Comparison of ENCODE assay signal across 8 mouse cellular contexts in the genomic region with DNA sequence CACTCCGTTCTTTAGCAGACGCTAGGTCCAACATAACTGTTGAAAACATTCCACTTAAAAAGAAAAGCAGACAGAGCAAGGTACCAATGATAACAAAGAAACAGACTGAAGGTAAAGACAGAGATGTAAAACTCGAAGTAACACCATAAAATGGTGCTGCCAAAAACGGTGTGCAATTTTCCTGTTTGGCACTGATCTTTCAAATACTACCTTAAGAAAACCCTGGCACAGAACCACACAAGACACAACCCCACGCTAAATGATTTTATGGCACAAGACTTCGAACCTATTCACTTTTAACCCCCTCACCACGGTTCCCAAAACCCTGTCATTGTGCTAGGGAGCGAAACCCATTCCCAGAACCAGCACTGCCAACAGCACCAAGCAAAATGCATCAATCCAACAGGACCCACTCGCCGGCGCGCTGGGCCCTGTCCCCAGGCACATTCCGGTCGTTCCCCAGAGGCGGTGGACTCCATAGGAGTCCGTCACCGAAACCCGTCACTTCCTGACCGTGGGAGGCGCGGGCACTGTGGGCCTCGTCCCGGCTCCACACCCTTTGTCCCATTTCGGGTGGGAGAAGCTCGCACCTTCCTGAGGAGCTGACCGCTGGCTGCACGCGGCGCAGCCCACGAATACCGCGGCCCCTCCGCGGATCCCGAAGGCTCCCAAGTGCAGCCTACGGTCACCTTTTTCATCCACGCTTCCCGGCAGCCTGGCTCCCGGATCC. TPM values are rescaled to one million over a fixed set of nuclear protein-coding genes. Genes with fewer than 3 reads are reported as not detected.
DNase-seq lines count a peak whose midpoint lies in the region; ATAC-seq and TF ChIP-seq lines count a peak whose summit lies in the region.

No protein-coding gene starts in this region.

- H3K4me1 ChIP-seq in E14TG2a.4 (replicated peaks; ENCODE audit: low read depth, low read length): peaks cover 49% of the 10 kb centered on the region
- H3K4me1 ChIP-seq in heart, embryonic 12.5 days (replicated peaks): peaks cover 11% of the 10 kb centered on the region
- H3K4me1 ChIP-seq in lung, adult 2 months (ENCODE audit: control insufficient read depth, insufficient read depth, low read length): peaks cover 2% of the 10 kb centered on the region; the same call in 1 of the 2 replicates

- H3K9me3 ChIP-seq in E14TG2a.4 (ENCODE audit: low read length): no peaks in the 10 kb centered on the region
- no peaks in the 10 kb centered on the region for H3K9me3 ChIP-seq in heart, embryonic 12.5 days (replicated peaks)

- H3K9ac ChIP-seq in heart, embryonic 12.5 days: peak overlapping the region; percentile 96

- peak; percentile 48 for DNase-seq in adrenal gland, adult 8-10 months
- peak; percentile 67 for DNase-seq in kidney, postnatal 10 days
- DNase-seq in lung, adult 2 months: no peak
- peak; percentile 61 for DNase-seq in retina, postnatal 1 day

- peaks cover 46% of the 10 kb centered on the region for H3K36me3 ChIP-seq in E14TG2a.4 (ENCODE audit: insufficient read depth, low read length)
- H3K36me3 ChIP-seq in heart, embryonic 12.5 days: peaks cover 25% of the 10 kb centered on the region

- peak overlapping the region; percentile 98 for H3K4me2 ChIP-seq in heart, embryonic 12.5 days

- ATAC-seq in erythroblast, adult 5-6 weeks (replicated peaks; ENCODE audit: low FRiP score, poor library complexity, severe bottlenecking): 0 out of 2 replicates have a peak, but pooled peaks have one; percentile 8
- 0 out of 2 replicates have a peak, but pooled peaks have one; percentile 7 for ATAC-seq in heart, embryonic 12.5 days (ENCODE audit: insufficient number of reproducible peaks, low FRiP score)
- ATAC-seq in inflammation-experienced regulatory T-cells, adult 6 months: no peak

- H3K27ac ChIP-seq in heart, embryonic 12.5 days (ENCODE audit: poor library complexity, severe bottlenecking): peak overlapping the region; percentile 90

- 0 out of 2 replicates have a peak, but pooled peaks have one; percentile 25 for TF ChIP-seq POLR2A in lung, adult 2 months (IDR thresholded peaks at IDR 0.05; ENCODE audit: borderline replicate concordance, extremely low read depth, low read depth, low read length)

- under 1% methylated on average over 39 of the region's 39 CpGs for WGBS in heart, embryonic 12.5 days
- under 1% methylated on average over 39 of the region's 39 CpGs for whole genome bisulfite sequencing in lung, adult 2 months

- no peaks in the 10 kb centered on the region for H3K27me3 ChIP-seq in E14TG2a.4 (ENCODE audit: insufficient read depth, low read length)
- H3K27me3 ChIP-seq in heart, embryonic 12.5 days (replicated peaks): no peaks in the 10 kb centered on the region

- H3K4me3 ChIP-seq in E14TG2a.4 (replicated peaks; ENCODE audit: low read length): peak overlapping the region; percentile 99
- H3K4me3 ChIP-seq in heart, embryonic 12.5 days: peak overlapping the region; percentile 98
- H3K4me3 ChIP-seq in lung, adult 2 months (replicated peaks; ENCODE audit: extremely low read depth, low read depth, low read length): peak overlapping the region; percentile 88

- no peak for TF ChIP-seq CTCF in E14TG2a.4 (conservative IDR thresholded peaks at IDR 0.05; ENCODE audit: low read length)
- no peak for TF ChIP-seq CTCF in lung, adult 2 months (IDR thresholded peaks at IDR 0.05; ENCODE audit: insufficient read depth, low read length)

RNA-seq across cellular contexts. Expression of a gene that starts 0.6 kb away (rescaled TPM):
- total RNA-seq in adrenal gland, adult 8-10 months (2022): 10 to 100 TPM; 22.0 to 33.2 (median 25.4) TPM
- total RNA-seq in erythroblast, adult 5-6 weeks (2015; ENCODE audit: low replicate concordance): 16.7 and 18.0 TPM in 2 replicates
- 16.2 and 19.0 TPM in 2 replicates for total RNA-seq in erythroblast, adult 5-6 weeks (2017; ENCODE audit: low replicate concordance)
- 8.5 and 10.1 TPM in 2 replicates for polyA plus RNA-seq in heart, embryonic 12.5 days (2016; fragmentation: Nextera tagmentation; extraction: Ambion mirVana)
- 16.4 and 18.0 TPM in 2 replicates for polyA plus RNA-seq in lung, adult 2 months (2012; rRNA removed)
- polyA plus RNA-seq in inflammation-experienced regulatory T-cells, adult 6 months (2017; shearing (Covaris generic)): 10 to 100 TPM; 10.7 to 22.5 (median 17.2) TPM

RNA-seq across cellular contexts. Expression of a gene that starts 0.9 kb away (rescaled TPM):
- total RNA-seq in adrenal gland, adult 8-10 months (2022): 10 to 100 TPM; 31.7 to 45.0 (median 38.1) TPM
- 61.9 and 62.3 TPM in 2 replicates for total RNA-seq in erythroblast, adult 5-6 weeks (2015; ENCODE audit: low replicate concordance)
- total RNA-seq in erythroblast, adult 5-6 weeks (2017; ENCODE audit: low replicate concordance): 158 and 187 TPM in 2 replicates
- 14.4 and 14.8 TPM in 2 replicates for polyA plus RNA-seq in heart, embryonic 12.5 days (2016; fragmentation: Nextera tagmentation; extraction: Ambion mirVana)
- polyA plus RNA-seq in lung, adult 2 months (2012; rRNA removed): 9.1 and 11.1 TPM in 2 replicates
- 10 to 100 TPM; 15.7 to 18.8 (median 17.2) TPM for polyA plus RNA-seq in inflammation-experienced regulatory T-cells, adult 6 months (2017; shearing (Covaris generic))

RNA-seq across cellular contexts. Expression of a gene that starts 54.5 kb away (rescaled TPM):
- 10 to 100 TPM; 28.0 to 38.5 (median 30.7) TPM for total RNA-seq in adrenal gland, adult 8-10 months (2022)
- total RNA-seq in erythroblast, adult 5-6 weeks (2015; ENCODE audit: low replicate concordance): 20.8 and 28.6 TPM in 2 replicates
- total RNA-seq in erythroblast, adult 5-6 weeks (2017; ENCODE audit: low replicate concordance): 22.9 and 40.1 TPM in 2 replicates
- 140 and 144 TPM in 2 replicates for polyA plus RNA-seq in heart, embryonic 12.5 days (2016; fragmentation: Nextera tagmentation; extraction: Ambion mirVana)
- 6.1 and 10.2 TPM in 2 replicates for polyA plus RNA-seq in lung, adult 2 months (2012; rRNA removed)
- 10 to 100 TPM; 25.3 to 48.1 (median 32.1) TPM for polyA plus RNA-seq in inflammation-experienced regulatory T-cells, adult 6 months (2017; shearing (Covaris generic))
